Mouse (Mus musculus) activated CD4-positive, CD25-positive, alpha-beta regulatory T cell, adult 4 months (primary cell): ENCODE data around the gene Scd1. TPM values are rescaled to one million over a fixed set of nuclear protein-coding genes. Genes with fewer than 3 reads are reported as not detected.

ENCODE experiments used
- ATAC-seq: one replicate; pipeline ENCODE4 v1.8.0; 2017
- polyA plus RNA-seq, 2 experiments: library from polyadenylated mRNA; unstranded; fragments of 100-300 nt; shearing (Covaris generic); gene quantifications; one replicate each; pipeline ENCODE4 v1.2.1; 2017

The Scd1 gene
- polyA plus RNA-seq, 2 experiments from 2014 or later = 3.2 TPM; not detected in 1

- ATAC-seq = no peak
Measured at GRCm38 (mm10) chr19:44363529-44363928, 44.1 kb downstream of the Scd1 start.

GRCm38 (mm10) chr19:44358700-44359099 is 49.0 kb downstream of the Scd1 start:
- no peak for ATAC-seq

DNA sequence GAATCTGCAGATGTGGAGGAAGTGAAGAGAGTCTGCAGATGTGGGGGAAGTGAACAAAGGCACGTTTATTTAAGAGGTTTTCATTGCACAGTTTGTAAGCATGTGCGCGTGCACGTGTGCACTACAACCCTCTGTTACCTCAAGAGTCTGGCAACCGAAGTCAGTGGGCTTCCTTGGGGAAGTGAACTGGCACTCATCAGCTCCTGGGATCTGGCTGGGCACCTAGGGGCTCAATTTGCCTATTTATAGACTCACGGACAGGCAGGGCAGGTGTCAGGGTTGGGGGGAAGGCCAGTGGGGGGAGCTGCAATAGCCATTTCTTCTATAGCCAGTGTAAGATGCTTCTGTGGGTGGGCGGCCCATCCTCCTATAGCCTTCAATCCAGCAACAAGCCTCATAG is 55.9 kb downstream of the Scd1 start:
- ATAC-seq = no peak

DNA sequence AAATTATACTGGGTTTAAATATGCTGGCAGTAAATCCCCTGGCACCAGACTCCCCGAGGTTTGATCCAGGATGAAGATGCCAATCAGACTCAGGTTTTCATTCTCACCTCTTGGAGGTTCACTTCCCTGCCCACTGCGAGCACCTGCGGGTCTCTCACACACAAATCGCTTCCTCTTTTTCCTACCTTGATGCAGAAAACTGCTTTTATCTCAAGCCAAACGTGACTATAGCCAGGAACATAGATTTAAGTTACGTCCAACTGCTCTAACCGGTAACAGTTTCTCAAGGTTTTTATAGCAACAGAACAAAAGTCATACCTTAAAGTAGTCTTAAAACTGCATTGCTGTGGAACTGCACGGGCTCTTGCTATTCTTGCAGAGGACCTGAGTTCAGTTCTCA is 58.0 kb downstream of the Scd1 start:
- ATAC-seq = no peak

Other genes starting within 250 kb of the Scd1 start
- gene Pkd2l1, start 215.4 kb downstream of the Scd1 start, polyA plus RNA-seq = under 1 TPM in 1 of 2 experiments, not detected in 1; 0.09 TPM
- gene Scd3, start 204.6 kb downstream of the Scd1 start, polyA plus RNA-seq = not detected
- 10 to 100 TPM; 37.3 to 47.1 TPM for gene Scd2, start 114.2 kb downstream of the Scd1 start, polyA plus RNA-seq
- gene Scd4, start 74.8 kb downstream of the Scd1 start, polyA plus RNA-seq = under 1 TPM; 0.60 to 0.69 TPM
- gene Wnt8b, start 85.6 kb upstream of the Scd1 start, polyA plus RNA-seq = not detected
- gene Sec31b, start 138.0 kb upstream of the Scd1 start, polyA plus RNA-seq = 1 to 10 TPM in 1 of 2 experiments, under 1 TPM in 1; 0.62 to 1.5 TPM
- gene Gm20538, start 145.0 kb upstream of the Scd1 start, polyA plus RNA-seq = 1 to 10 TPM in 1 of 2 experiments, not detected in 1; 2.1 TPM
- gene Ndufb8, start 147.6 kb upstream of the Scd1 start, polyA plus RNA-seq = 100 to 1,000 TPM; 300 to 321 TPM
- gene Hif1an, start 155.0 kb upstream of the Scd1 start, polyA plus RNA-seq = 10 to 100 TPM; 18.8 to 23.4 TPM